Mouse (Mus musculus) forebrain, embryonic 13.5 days (tissue): ENCODE measurements around the gene Tmem217. TPM values are rescaled to one million over a fixed set of nuclear protein-coding genes. Genes with fewer than 3 reads are reported as not detected.
"Not testable (repeated sequence)": the region's sequence is repeated elsewhere in the genome, so short reads cannot be mapped to it uniquely, and the experiment has no call there.

Experiments used
- ATAC-seq: fragments of 200-750 bp; cut with Nextera tagmentation; 2 replicates; pipeline ENCODE4 v1.8.0; 2017
- H3K27ac ChIP-seq: fragments of 300-500 bp; sonication (generic); 2 replicates; pipeline ENCODE4 v1.5.1; 2015; ENCODE audit warnings: inconsistent platforms, mild to moderate bottlenecking, moderate library complexity
- H3K27me3 ChIP-seq: fragments of 300-500 bp; sonication (generic); 2 replicates; pipeline ENCODE4 v1.6.1; 2015; ENCODE audit warnings: mild to moderate bottlenecking, inconsistent platforms
- H3K36me3 ChIP-seq: fragments of 300-500 bp; sonication (generic); 2 replicates; pipeline ENCODE4 v1.6.1; 2015; ENCODE audit warnings: mild to moderate bottlenecking, inconsistent platforms; ENCODE audit not compliant: poor library complexity, severe bottlenecking
- H3K4me1 ChIP-seq: fragments of 300-500 bp; sonication (generic); 2 replicates; pipeline ENCODE4 v1.6.1; 2015; ENCODE audit warnings: inconsistent platforms
- H3K4me2 ChIP-seq: fragments of 300-500 bp; sonication (generic); 2 replicates; pipeline ENCODE4 v1.6.1; 2015; ENCODE audit warnings: inconsistent platforms, mild to moderate bottlenecking, moderate library complexity
- H3K4me3 ChIP-seq: fragments of 300-500 bp; sonication (generic); 2 replicates; pipeline ENCODE4 v1.5.1; 2015; ENCODE audit warnings: mild to moderate bottlenecking, inconsistent platforms
- H3K9ac ChIP-seq: fragments of 300-500 bp; sonication (generic); 2 replicates; pipeline ENCODE4 v1.6.1; 2015; ENCODE audit warnings: mild to moderate bottlenecking, inconsistent platforms
- H3K9me3 ChIP-seq: fragments of 300-500 bp; sonication (generic); replicated peaks from 2 replicates; pipeline ENCODE4 v1.6.1; 2016; ENCODE audit warnings: inconsistent platforms
- WGBS: fragments of 180-500 bp; shearing (Covaris S2); methylation state at CpG from one replicate; pipeline ENCODE4 v1.1.7; 2015; 5-methylcytosine and 5-hydroxymethylcytosine counted together
- polyA plus RNA-seq: library from polyadenylated mRNA; unstranded; fragments of >200 nt; fragmentation: Nextera tagmentation; extraction: Ambion mirVana; gene quantifications from 2 replicates; pipeline ENCODE4 v1.2.1, GENCODE M21; 2015

Tmem217 gene
- polyA plus RNA-seq, 1 experiment from 2014 or later = 1.3 TPM

- Histone ChIP-seq H3K27ac (no peak overlapping the region), H3K4me2 (no peak overlapping the region), H3K9me3 (no peaks in the 10 kb centered on the region), H3K27me3 (no peaks in the 10 kb centered on the region), H3K9ac (no peak overlapping the region), H3K36me3 (no peaks in the 10 kb centered on the region), H3K4me1 (no peaks in the 10 kb centered on the region), H3K4me3 (no peak overlapping the region)
- ATAC-seq = no peak
- WGBS = 83% methylated on average over 8 of the region's 8 CpGs
Observed at GRCm38 (mm10) chr17:29519731-29520130, 32.5 kb downstream of the Tmem217 start.

GRCm38 (mm10) chr17:29518665-29519064 is 33.5 kb downstream of the Tmem217 start:
- not testable (repeated sequence) for H3K36me3 ChIP-seq, H3K9ac ChIP-seq, ATAC-seq, H3K27me3 ChIP-seq, H3K4me1 ChIP-seq, H3K9me3 ChIP-seq, H3K27ac ChIP-seq, H3K4me2 ChIP-seq, H3K4me3 ChIP-seq
- WGBS = 93% methylated on average over 5 of the region's 5 CpGs

DNA sequence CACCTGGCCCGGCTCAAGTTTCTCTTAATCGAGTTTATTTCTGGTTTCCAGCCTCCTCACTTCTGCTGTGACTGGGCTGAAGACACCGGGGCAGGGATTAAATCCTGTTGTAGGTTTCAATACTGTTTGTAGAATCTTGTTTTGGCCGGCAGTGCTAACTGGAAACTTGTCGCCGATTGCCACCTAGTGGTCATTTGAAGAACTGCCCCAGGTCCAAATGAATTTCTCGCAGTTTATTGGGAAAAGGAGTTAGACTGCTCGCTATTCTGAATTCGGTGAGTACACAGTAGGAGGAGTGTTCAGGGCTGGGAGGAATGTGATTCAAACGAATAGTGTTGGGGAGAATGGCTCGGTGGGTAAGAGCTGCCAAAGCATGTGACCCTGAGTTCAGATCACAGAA is 37.8 kb downstream of the Tmem217 start:
- peak; percentile 57; the same call in 1 of the 2 replicates for ATAC-seq
- H3K9ac ChIP-seq = no peak overlapping the region
- H3K9me3 ChIP-seq = no peaks in the 10 kb centered on the region
- no peak overlapping the region for H3K4me2 ChIP-seq
- 3% methylated on average over 11 of the region's 11 CpGs for WGBS
- H3K27me3 ChIP-seq = no peaks in the 10 kb centered on the region
- H3K4me1 ChIP-seq = no peaks in the 10 kb centered on the region
- no peak overlapping the region for H3K4me3 ChIP-seq
- H3K36me3 ChIP-seq = no peaks in the 10 kb centered on the region
- no peak overlapping the region for H3K27ac ChIP-seq

- 42% methylated on average over 13 of the region's 13 CpGs for WGBS
- H3K36me3 ChIP-seq = no peaks in the 10 kb centered on the region
- H3K9me3 ChIP-seq = no peaks in the 10 kb centered on the region
- no peaks in the 10 kb centered on the region for H3K4me1 ChIP-seq
- H3K9ac ChIP-seq = no peak overlapping the region
- ATAC-seq = 0 out of 2 replicates have a peak, but pooled peaks have one; percentile 24
- H3K27ac ChIP-seq = no peak overlapping the region
- no peak overlapping the region for H3K4me3 ChIP-seq
- H3K27me3 ChIP-seq = no peaks in the 10 kb centered on the region
- no peak overlapping the region for H3K4me2 ChIP-seq
Observed at GRCm38 (mm10) chr17:29513044-29513730, 39.0 kb downstream of the Tmem217 start.

- no peaks in the 10 kb centered on the region for H3K27me3 ChIP-seq
- H3K27ac ChIP-seq = no peak overlapping the region
- ATAC-seq = no peak
- no peaks in the 10 kb centered on the region for H3K9me3 ChIP-seq
- 74% methylated on average over 8 of the region's 8 CpGs for WGBS
- H3K36me3 ChIP-seq = no peaks in the 10 kb centered on the region
- H3K9ac ChIP-seq = no peak overlapping the region
- no peak overlapping the region for H3K4me3 ChIP-seq
- no peaks in the 10 kb centered on the region for H3K4me1 ChIP-seq
- no peak overlapping the region for H3K4me2 ChIP-seq
Observed at GRCm38 (mm10) chr17:29510691-29511090, 41.5 kb downstream of the Tmem217 start.

- no peaks in the 10 kb centered on the region for H3K27me3 ChIP-seq
- H3K9ac ChIP-seq = no peak overlapping the region
- no peaks in the 10 kb centered on the region for H3K9me3 ChIP-seq
- H3K27ac ChIP-seq = no peak overlapping the region
- H3K4me1 ChIP-seq = no peaks in the 10 kb centered on the region
- no peak for ATAC-seq
- no peak overlapping the region for H3K4me2 ChIP-seq
- H3K36me3 ChIP-seq = no peaks in the 10 kb centered on the region
- H3K4me3 ChIP-seq = no peak overlapping the region
- WGBS = 80% methylated on average over 12 of the region's 12 CpGs
Observed at GRCm38 (mm10) chr17:29508927-29509608, 43.1 kb downstream of the Tmem217 start.

- WGBS = 74% methylated on average over 5 of the region's 5 CpGs
- ATAC-seq = no peak
- H3K9ac ChIP-seq = no peak overlapping the region
- peaks cover 8% of the 10 kb centered on the region; the same call in 1 of the 2 replicates for H3K4me1 ChIP-seq
- H3K9me3 ChIP-seq = no peaks in the 10 kb centered on the region
- peaks cover 4% of the 10 kb centered on the region; the same call in 1 of the 2 replicates for H3K27me3 ChIP-seq
- H3K27ac ChIP-seq = no peak overlapping the region
- no peaks in the 10 kb centered on the region for H3K36me3 ChIP-seq
- no peak overlapping the region for H3K4me2 ChIP-seq
- no peak overlapping the region for H3K4me3 ChIP-seq
Observed at GRCm38 (mm10) chr17:29503700-29504099, 48.5 kb downstream of the Tmem217 start.

- H3K27me3 ChIP-seq = peaks cover 4% of the 10 kb centered on the region; the same call in 1 of the 2 replicates
- H3K36me3 ChIP-seq = no peaks in the 10 kb centered on the region
- ATAC-seq = no peak
- H3K4me3 ChIP-seq = no peak overlapping the region
- peaks cover 8% of the 10 kb centered on the region; the same call in 1 of the 2 replicates for H3K4me1 ChIP-seq
- no peak overlapping the region for H3K9ac ChIP-seq
- no peaks in the 10 kb centered on the region for H3K9me3 ChIP-seq
- H3K27ac ChIP-seq = no peak overlapping the region
- 19% methylated on average over 32 of the region's 32 CpGs for WGBS
- H3K4me2 ChIP-seq = peak overlapping the region; percentile 7; the same call in 1 of the 2 replicates
Observed at GRCm38 (mm10) chr17:29502669-29503665, 49.2 kb downstream of the Tmem217 start.

DNA sequence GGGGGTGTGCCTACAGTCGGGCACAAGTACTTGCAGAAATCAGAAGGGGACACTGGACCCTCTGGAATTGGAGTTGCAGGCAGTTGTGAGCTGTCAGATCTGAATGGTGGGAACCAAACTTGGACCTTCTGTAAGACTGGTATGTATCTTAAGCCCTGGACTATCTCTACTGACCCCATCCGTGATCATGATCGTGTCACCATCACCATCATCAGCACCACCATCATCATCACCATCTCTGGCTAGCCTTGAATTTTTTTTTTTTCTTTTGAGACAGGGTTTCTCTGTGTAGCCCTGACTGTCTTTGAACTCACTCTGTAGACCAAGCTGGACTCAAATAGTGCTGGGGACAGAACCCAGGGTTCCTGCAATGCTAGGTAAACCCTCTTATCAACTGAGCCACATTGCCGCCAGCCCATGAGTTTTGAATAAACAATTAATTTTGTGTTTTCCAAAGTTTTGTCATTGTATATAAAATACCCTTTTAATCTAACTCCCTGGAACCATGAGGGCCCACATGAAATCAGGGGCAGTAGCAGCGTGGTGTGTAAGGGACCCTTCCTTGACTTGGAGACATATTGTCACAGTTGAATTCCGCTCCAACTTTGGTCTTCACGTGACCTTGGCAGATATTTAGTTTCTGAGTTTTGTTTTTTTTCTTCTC is 50.0 kb downstream of the Tmem217 start:
- Histone ChIP-seq H3K9ac (no peak overlapping the region), H3K4me1 (peaks cover 8% of the 10 kb centered on the region; the same call in 1 of the 2 replicates), H3K4me2 (no peak overlapping the region), H3K27me3 (peaks cover 4% of the 10 kb centered on the region; the same call in 1 of the 2 replicates), H3K4me3 (no peak overlapping the region), H3K27ac (no peak overlapping the region), H3K36me3 (no peaks in the 10 kb centered on the region), H3K9me3 (no peaks in the 10 kb centered on the region)
- 81% methylated on average over 7 of the region's 7 CpGs for WGBS
- ATAC-seq = no peak

DNA sequence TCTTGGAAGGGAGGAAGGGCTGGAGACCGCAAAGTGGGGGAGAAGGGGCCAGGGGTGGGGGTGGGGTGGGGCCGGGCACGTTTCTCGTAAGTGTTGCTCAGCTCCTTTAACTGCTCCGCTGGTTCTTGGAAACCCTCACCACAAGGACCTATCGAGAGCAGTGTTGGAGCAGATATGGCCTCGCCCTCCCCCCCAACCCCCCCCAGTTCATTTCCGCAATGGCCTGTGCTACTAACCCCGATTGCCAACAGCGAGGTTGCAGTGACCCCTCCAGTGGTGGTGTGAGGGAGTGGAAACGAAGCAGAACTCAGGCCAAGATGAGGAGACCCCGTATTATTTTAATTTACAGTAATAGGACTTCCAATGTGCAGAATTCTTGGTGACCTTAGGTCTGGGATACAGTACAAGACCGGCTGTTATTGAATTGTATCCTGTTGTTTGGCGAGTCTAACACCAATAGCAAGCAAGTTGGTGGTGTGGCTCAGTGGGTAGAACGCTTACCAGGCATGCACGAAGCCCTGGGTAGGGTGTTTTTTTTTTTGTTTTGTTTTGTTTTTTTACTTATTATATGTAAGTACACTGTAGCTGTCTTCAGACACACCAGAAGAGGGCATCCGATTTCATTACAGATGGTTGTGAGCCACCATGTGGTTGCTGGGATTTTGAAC is 51.2 kb downstream of the Tmem217 start:
- H3K9me3 ChIP-seq = no peaks in the 10 kb centered on the region
- H3K27ac ChIP-seq = no peak overlapping the region
- no peaks in the 10 kb centered on the region for H3K36me3 ChIP-seq
- H3K4me3 ChIP-seq = no peak overlapping the region
- peaks cover 4% of the 10 kb centered on the region; the same call in 1 of the 2 replicates for H3K27me3 ChIP-seq
- no peak overlapping the region for H3K4me2 ChIP-seq
- H3K9ac ChIP-seq = no peak overlapping the region
- 83% methylated on average over 17 of the region's 17 CpGs for WGBS
- peaks cover 8% of the 10 kb centered on the region; the same call in 1 of the 2 replicates for H3K4me1 ChIP-seq
- ATAC-seq = no peak

- WGBS = 74% methylated on average over 7 of the region's 7 CpGs
- no peaks in the 10 kb centered on the region for H3K9me3 ChIP-seq
- peaks cover 8% of the 10 kb centered on the region; the same call in 1 of the 2 replicates for H3K4me1 ChIP-seq
Observed at GRCm38 (mm10) chr17:29500243-29500740, 51.9 kb downstream of the Tmem217 start.

More at GRCm38 (mm10) chr17:29500243-29500740, 51.9 kb downstream of the Tmem217 start:
- Histone ChIP-seq H3K27ac (no peak overlapping the region), H3K4me2 (no peak overlapping the region), H3K36me3 (no peaks in the 10 kb centered on the region), H3K27me3 (peaks cover 4% of the 10 kb centered on the region; the same call in 1 of the 2 replicates), H3K9ac (no peak overlapping the region), H3K4me3 (no peak overlapping the region)
- no peak for ATAC-seq
